Mouse (Mus musculus): ENCODE results near the gene Gpr180. TPM values are rescaled to one million over a fixed set of nuclear protein-coding genes. Genes with fewer than 3 reads are reported as not detected.

Gene Gpr180
- polyA plus RNA-seq, 1 experiment = 14.5 TPM

GRCm38 (mm10) chr14:118137487-118137886 is 529 bp downstream of the Gpr180 start:
- 1% methylated on average over 13 of the region's 13 CpGs for WGBS

GRCm38 (mm10) chr14:118142283-118142682 is 5.3 kb downstream of the Gpr180 start:
- no peaks in the 10 kb centered on the region for H3K4me1 ChIP-seq (ENCODE audit: control insufficient read depth, insufficient read depth, insufficient read length)
- no peaks in the 10 kb centered on the region for H3K27me3 ChIP-seq (ENCODE audit: control insufficient read depth, insufficient read depth, low read length)
- 92% methylated on average over 5 of the region's 5 CpGs for WGBS
- H3K36me3 ChIP-seq (ENCODE audit: control insufficient read depth, insufficient read depth, low read length) = peaks cover 5% of the 10 kb centered on the region; the same call in 1 of the 2 replicates
- no peak overlapping the region for H3K27ac ChIP-seq (ENCODE audit: insufficient read depth, low read length)
- DNase-seq (ENCODE audit: low read depth in 1 of 2, low spot score in 2 of 2) = no peak
- TF ChIP-seq CTCF (IDR thresholded peaks at IDR 0.05; ENCODE audit: extremely low read depth, insufficient read depth, insufficient read length, insufficient replicate concordance) (no peak), POLR2A (IDR thresholded peaks at IDR 0.05; ENCODE audit: low read depth, low read length) (no peak)
- H3K4me3 ChIP-seq (ENCODE audit: extremely low read depth, insufficient read depth, insufficient read length) = no peak overlapping the region

More at GRCm38 (mm10) chr14:118137487-118137886, 529 bp downstream of the Gpr180 start:
- DNase-seq (ENCODE audit: low read depth in 1 of 2, low spot score in 2 of 2) = no peak
- H3K4me3 ChIP-seq (ENCODE audit: extremely low read depth, insufficient read depth, insufficient read length) = peak overlapping the region; percentile 77
- no peaks in the 10 kb centered on the region; the same call in 1 of the 2 replicates for H3K4me1 ChIP-seq (ENCODE audit: control insufficient read depth, insufficient read depth, insufficient read length)
- H3K27ac ChIP-seq (ENCODE audit: insufficient read depth, low read length) = no peak overlapping the region
- H3K36me3 ChIP-seq (ENCODE audit: control insufficient read depth, insufficient read depth, low read length) = peaks cover 5% of the 10 kb centered on the region; the same call in 1 of the 2 replicates
- no peaks in the 10 kb centered on the region for H3K27me3 ChIP-seq (ENCODE audit: control insufficient read depth, insufficient read depth, low read length)
- TF ChIP-seq POLR2A (IDR thresholded peaks at IDR 0.05; ENCODE audit: low read depth, low read length) (no peak), CTCF (IDR thresholded peaks at IDR 0.05; ENCODE audit: extremely low read depth, insufficient read depth, insufficient read length, insufficient replicate concordance) (no peak)

- TF ChIP-seq POLR2A (IDR thresholded peaks at IDR 0.05; ENCODE audit: low read depth, low read length) (no peak), CTCF (IDR thresholded peaks at IDR 0.05; ENCODE audit: extremely low read depth, insufficient read depth, insufficient read length, insufficient replicate concordance) (no peak)
- Histone ChIP-seq H3K4me3 (ENCODE audit: extremely low read depth, insufficient read depth, insufficient read length) (no peak overlapping the region), H3K27me3 (ENCODE audit: control insufficient read depth, insufficient read depth, low read length) (no peaks in the 10 kb centered on the region), H3K36me3 (ENCODE audit: control insufficient read depth, insufficient read depth, low read length) (peaks cover 3% of the 10 kb centered on the region), H3K27ac (ENCODE audit: insufficient read depth, low read length) (no peak overlapping the region), H3K4me1 (ENCODE audit: control insufficient read depth, insufficient read depth, insufficient read length) (no peaks in the 10 kb centered on the region)
- no peak for DNase-seq (ENCODE audit: low read depth in 1 of 2, low spot score in 2 of 2)
- WGBS = 95% methylated on average over 13 of the region's 13 CpGs
Measured at GRCm38 (mm10) chr14:118148046-118148445, 11.1 kb downstream of the Gpr180 start.

GRCm38 (mm10) chr14:118148554-118148953 is 11.6 kb downstream of the Gpr180 start:
- Histone ChIP-seq H3K27ac (ENCODE audit: insufficient read depth, low read length) (no peak overlapping the region), H3K27me3 (ENCODE audit: control insufficient read depth, insufficient read depth, low read length) (no peaks in the 10 kb centered on the region), H3K4me1 (ENCODE audit: control insufficient read depth, insufficient read depth, insufficient read length) (no peaks in the 10 kb centered on the region), H3K36me3 (ENCODE audit: control insufficient read depth, insufficient read depth, low read length) (peaks cover 3% of the 10 kb centered on the region), H3K4me3 (ENCODE audit: extremely low read depth, insufficient read depth, insufficient read length) (no peak overlapping the region)
- 93% methylated on average over 10 of the region's 10 CpGs for WGBS
- TF ChIP-seq POLR2A (IDR thresholded peaks at IDR 0.05; ENCODE audit: low read depth, low read length) (no peak), CTCF (IDR thresholded peaks at IDR 0.05; ENCODE audit: extremely low read depth, insufficient read depth, insufficient read length, insufficient replicate concordance) (no peak)
- no peak for DNase-seq (ENCODE audit: low read depth in 1 of 2, low spot score in 2 of 2)

- 89% methylated on average over 26 of the region's 26 CpGs for WGBS
- H3K4me3 ChIP-seq (ENCODE audit: extremely low read depth, insufficient read depth, insufficient read length) = no peak overlapping the region
- no peaks in the 10 kb centered on the region for H3K4me1 ChIP-seq (ENCODE audit: control insufficient read depth, insufficient read depth, insufficient read length)
- no peak for DNase-seq (ENCODE audit: low read depth in 1 of 2, low spot score in 2 of 2)
- H3K36me3 ChIP-seq (ENCODE audit: control insufficient read depth, insufficient read depth, low read length) = peaks cover 8% of the 10 kb centered on the region
- no peak overlapping the region for H3K27ac ChIP-seq (ENCODE audit: insufficient read depth, low read length)
- no peaks in the 10 kb centered on the region for H3K27me3 ChIP-seq (ENCODE audit: control insufficient read depth, insufficient read depth, low read length)
- TF ChIP-seq CTCF (IDR thresholded peaks at IDR 0.05; ENCODE audit: extremely low read depth, insufficient read depth, insufficient read length, insufficient replicate concordance) (no peak), POLR2A (IDR thresholded peaks at IDR 0.05; ENCODE audit: low read depth, low read length) (no peak)
Measured at GRCm38 (mm10) chr14:118150656-118151551, 13.9 kb downstream of the Gpr180 start.

GRCm38 (mm10) chr14:118151651-118152293 is 14.8 kb downstream of the Gpr180 start:
- TF ChIP-seq CTCF (IDR thresholded peaks at IDR 0.05; ENCODE audit: extremely low read depth, insufficient read depth, insufficient read length, insufficient replicate concordance) (no peak), POLR2A (IDR thresholded peaks at IDR 0.05; ENCODE audit: low read depth, low read length) (no peak)
- WGBS = 83% methylated on average over 5 of the region's 5 CpGs
- Histone ChIP-seq H3K27me3 (ENCODE audit: control insufficient read depth, insufficient read depth, low read length) (no peaks in the 10 kb centered on the region), H3K4me3 (ENCODE audit: extremely low read depth, insufficient read depth, insufficient read length) (no peak overlapping the region), H3K4me1 (ENCODE audit: control insufficient read depth, insufficient read depth, insufficient read length) (no peaks in the 10 kb centered on the region), H3K27ac (ENCODE audit: insufficient read depth, low read length) (no peak overlapping the region), H3K36me3 (ENCODE audit: control insufficient read depth, insufficient read depth, low read length) (peaks cover 8% of the 10 kb centered on the region)
- DNase-seq (ENCODE audit: low read depth in 1 of 2, low spot score in 2 of 2) = no peak
